Mouse (Mus musculus): ENCODE data around the gene Rasgef1b.

GRCm38 (mm10) chr5:99202074-99202837, 526.6 kb downstream of the Rasgef1b start:
- TF ChIP-seq MYOG (IDR thresholded peaks at IDR 0.05; ENCODE audit: control insufficient read depth in 1 of 3, insufficient read depth in 1 of 3, insufficient read length in 2 of 3, low read depth in 2 of 3) (no peak), POLR2A (IDR thresholded peaks at IDR 0.05; ENCODE audit: insufficient read length, low read depth) (no peak), SRF (IDR thresholded peaks at IDR 0.05; ENCODE audit: control insufficient read depth, insufficient read length, low read depth) (no peak), E2F4 (IDR thresholded peaks at IDR 0.05; ENCODE audit: insufficient read depth) (no peak), CEBPB (IDR thresholded peaks at IDR 0.05; ENCODE audit: insufficient read depth, poor library complexity, severe bottlenecking) (no peak), POLR2AphosphoS2 (IDR thresholded peaks at IDR 0.05; ENCODE audit: insufficient read length, low read depth) (no peak), REST (IDR thresholded peaks at IDR 0.05; ENCODE audit: insufficient read depth, insufficient read length) (no peak), MYOD1 (IDR thresholded peaks at IDR 0.05; ENCODE audit: control insufficient read depth in 1 of 3, insufficient read length in 2 of 3, low read depth in 2 of 3) (no peak), MAX (IDR thresholded peaks at IDR 0.05; ENCODE audit: low read depth) (no peak)
